Mouse (Mus musculus): ENCODE results near the gene Spaca4. TPM values are rescaled to one million over a fixed set of nuclear protein-coding genes. Genes with fewer than 3 reads are reported as not detected.
A peak's percentile ranks its signal among the peaks of the same experiment; 100 is the strongest.

The Spaca4 gene
- polyA plus RNA-seq, 1 experiment from 2014 or later: not detected

DNA sequence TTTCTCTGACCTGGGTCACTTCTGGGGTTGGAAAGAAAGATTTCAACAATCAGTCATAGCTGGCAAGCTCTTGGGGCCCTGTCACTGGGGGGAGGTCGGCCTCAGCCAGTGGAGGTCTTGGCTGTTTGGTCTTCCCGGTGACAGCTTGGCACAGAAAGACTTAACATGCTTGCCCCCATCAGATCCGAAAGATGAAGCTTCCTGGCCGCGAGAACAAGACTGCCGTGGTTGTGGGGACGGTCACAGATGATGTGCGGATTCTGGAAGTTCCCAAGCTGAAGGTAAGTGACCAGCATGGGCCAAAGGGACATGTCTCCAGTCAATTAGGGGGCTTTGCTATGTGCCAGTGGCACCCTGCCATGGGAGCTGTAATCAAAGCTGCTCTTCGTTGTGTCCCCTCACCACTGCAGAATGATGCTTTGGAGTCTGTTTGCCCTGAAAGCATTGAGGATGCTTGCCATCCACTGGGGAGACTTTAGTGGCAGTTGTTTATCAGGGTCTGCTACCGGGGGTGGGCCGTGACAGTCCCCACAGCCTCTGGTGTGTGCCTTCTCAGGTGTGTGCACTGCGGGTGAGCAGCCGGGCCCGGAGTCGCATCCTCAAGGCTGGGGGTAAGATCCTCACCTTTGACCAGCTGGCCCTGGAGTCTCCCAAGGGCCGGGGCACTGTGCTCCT is 5.7 kb downstream of the Spaca4 start:
- H3K27ac ChIP-seq (replicated peaks; ENCODE audit: low read depth, low read length): no peak overlapping the region
- no peak overlapping the region for H3K9ac ChIP-seq (replicated peaks; ENCODE audit: low read length)
- no peaks in the 10 kb centered on the region for H3K27me3 ChIP-seq (ENCODE audit: control insufficient read depth, insufficient read depth, low read length)
- peaks cover 7% of the 10 kb centered on the region for H3K4me1 ChIP-seq (ENCODE audit: control insufficient read depth, insufficient read depth, low read length)
- H3K9me3 ChIP-seq (replicated peaks; ENCODE audit: control insufficient read depth, low read length): no peaks in the 10 kb centered on the region
- ATAC-seq (replicated peaks; ENCODE audit: insufficient number of reproducible peaks, low FRiP score, low TSS enrichment, low read depth) (no peak), DNase-seq (ENCODE audit: low spot score) (no peak)
- H3K4me2 ChIP-seq (ENCODE audit: low read depth, low read length): no peak overlapping the region; the same call in 1 of the 2 replicates
- peak overlapping the region; percentile 87; the same call in 1 of the 2 replicates for H3K4me3 ChIP-seq (ENCODE audit: low read depth, low read length)
- WGBS: 93% methylated on average over 15 of the region's 16 CpGs
- H3K36me3 ChIP-seq (replicated peaks; ENCODE audit: control insufficient read depth, insufficient read depth, low read depth, low read length): peaks cover 24% of the 10 kb centered on the region

DNA sequence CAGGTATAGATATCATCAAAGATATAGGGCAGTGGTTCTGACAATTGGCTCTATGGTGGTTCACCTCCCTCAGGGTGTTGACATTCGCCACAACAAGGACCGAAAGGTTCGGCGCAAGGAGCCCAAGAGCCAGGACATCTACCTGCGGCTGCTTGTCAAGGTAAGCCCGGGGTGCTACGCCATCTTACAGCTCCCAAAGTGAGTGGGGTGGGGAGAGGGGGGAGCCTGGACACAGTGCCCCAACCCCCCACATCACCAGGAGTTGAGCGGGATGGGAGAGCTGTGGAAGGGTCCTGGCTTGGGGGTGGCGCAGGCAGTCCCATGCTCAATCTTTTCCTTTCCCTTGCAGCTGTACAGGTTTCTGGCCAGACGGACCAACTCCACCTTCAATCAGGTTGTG is 6.4 kb downstream of the Spaca4 start:
- H3K9ac ChIP-seq (replicated peaks; ENCODE audit: low read length): peak overlapping the region; percentile 95
- H3K27me3 ChIP-seq (ENCODE audit: control insufficient read depth, insufficient read depth, low read length): no peaks in the 10 kb centered on the region
- ATAC-seq (replicated peaks; ENCODE audit: insufficient number of reproducible peaks, low FRiP score, low TSS enrichment, low read depth): no peak
- 79% methylated on average over 10 of the region's 10 CpGs for WGBS
- peaks cover 24% of the 10 kb centered on the region for H3K36me3 ChIP-seq (replicated peaks; ENCODE audit: control insufficient read depth, insufficient read depth, low read depth, low read length)
- H3K4me1 ChIP-seq (ENCODE audit: control insufficient read depth, insufficient read depth, low read length): peaks cover 7% of the 10 kb centered on the region
- no peaks in the 10 kb centered on the region for H3K9me3 ChIP-seq (replicated peaks; ENCODE audit: control insufficient read depth, low read length)
- H3K4me2 ChIP-seq (ENCODE audit: low read depth, low read length): peak overlapping the region; percentile 64
- peak overlapping the region; percentile 87 for H3K4me3 ChIP-seq (ENCODE audit: low read depth, low read length)
- no peak overlapping the region for H3K27ac ChIP-seq (replicated peaks; ENCODE audit: low read depth, low read length)
- no peak for DNase-seq (ENCODE audit: low spot score)

DNA sequence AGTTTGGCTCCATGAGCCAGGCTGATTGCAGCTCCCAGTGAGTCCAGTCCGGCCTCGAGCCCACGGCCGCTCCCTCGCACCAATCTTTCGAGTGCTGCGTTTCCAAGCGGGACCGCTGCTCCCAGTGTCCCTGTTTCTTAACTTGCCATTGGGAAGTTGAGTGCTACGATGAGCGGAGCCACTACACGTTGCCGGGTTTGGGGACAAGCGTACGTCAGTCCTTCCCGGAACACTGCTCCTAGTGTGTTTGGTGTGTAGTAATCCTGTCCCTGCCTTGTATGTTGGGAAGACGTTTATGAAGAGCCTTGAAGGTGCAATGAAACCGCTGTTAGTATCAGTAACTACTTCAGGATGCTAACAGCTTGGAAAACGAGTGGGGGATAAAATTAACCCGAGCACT is 7.3 kb downstream of the Spaca4 start:
- peaks cover 10% of the 10 kb centered on the region for H3K4me1 ChIP-seq (ENCODE audit: control insufficient read depth, insufficient read depth, low read length)
- H3K27me3 ChIP-seq (ENCODE audit: control insufficient read depth, insufficient read depth, low read length): no peaks in the 10 kb centered on the region
- H3K36me3 ChIP-seq (replicated peaks; ENCODE audit: control insufficient read depth, insufficient read depth, low read depth, low read length): peaks cover 19% of the 10 kb centered on the region
- peak overlapping the region; percentile 64 for H3K4me2 ChIP-seq (ENCODE audit: low read depth, low read length)
- H3K9ac ChIP-seq (replicated peaks; ENCODE audit: low read length): peak overlapping the region; percentile 95
- peak overlapping the region; percentile 87 for H3K4me3 ChIP-seq (ENCODE audit: low read depth, low read length)
- DNase-seq (ENCODE audit: low spot score) (no peak), ATAC-seq (replicated peaks; ENCODE audit: insufficient number of reproducible peaks, low FRiP score, low TSS enrichment, low read depth) (no peak)
- under 1% methylated on average over 20 of the region's 20 CpGs for WGBS
- peak overlapping the region; percentile 70 for H3K27ac ChIP-seq (replicated peaks; ENCODE audit: low read depth, low read length)
- H3K9me3 ChIP-seq (replicated peaks; ENCODE audit: control insufficient read depth, low read length): no peaks in the 10 kb centered on the region

DNA sequence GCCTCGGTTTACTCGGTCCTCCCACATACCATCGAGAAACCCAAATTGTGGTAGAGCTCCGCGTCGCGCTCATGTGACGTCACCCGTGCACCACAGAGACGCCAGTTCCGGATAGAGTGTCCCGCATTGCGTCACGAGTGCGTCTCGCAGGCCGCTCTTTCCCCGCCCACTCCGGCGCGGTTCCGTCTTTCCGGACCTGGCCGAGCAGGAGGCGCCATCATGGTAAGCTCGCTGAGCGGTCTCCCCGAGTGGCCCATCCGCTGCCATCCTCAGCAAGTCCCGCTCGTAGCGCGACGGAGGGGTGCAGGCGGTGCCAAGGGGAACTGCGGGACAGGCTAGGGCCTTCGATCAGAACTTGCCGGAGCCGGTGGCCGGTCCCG is 7.7 kb downstream of the Spaca4 start, which contains the start of gene Sphk2:
Gene Sphk2, minus strand, starts transcription at position 85 of the 380 bp plus-strand sequence.
- DNase-seq (ENCODE audit: low spot score): peak; percentile 100
- peak within 1 kb of the TSS; percentile 87 for H3K4me3 ChIP-seq (ENCODE audit: low read depth, low read length)
- under 1% methylated on average over 41 of the region's 41 CpGs for WGBS
- peaks cover 20% of the 10 kb centered on the region for H3K36me3 ChIP-seq (replicated peaks; ENCODE audit: control insufficient read depth, insufficient read depth, low read depth, low read length)
- peaks cover 10% of the 10 kb centered on the region for H3K4me1 ChIP-seq (ENCODE audit: control insufficient read depth, insufficient read depth, low read length)
- peak; percentile 39 for ATAC-seq (replicated peaks; ENCODE audit: insufficient number of reproducible peaks, low FRiP score, low TSS enrichment, low read depth)
- H3K4me2 ChIP-seq (ENCODE audit: low read depth, low read length): peak within 1 kb of the TSS; percentile 71
- H3K9me3 ChIP-seq (replicated peaks; ENCODE audit: control insufficient read depth, low read length): no peaks in the 10 kb centered on the region
- H3K27ac ChIP-seq (replicated peaks; ENCODE audit: low read depth, low read length): peak within 1 kb of the TSS; percentile 70
- H3K27me3 ChIP-seq (ENCODE audit: control insufficient read depth, insufficient read depth, low read length): no peaks in the 10 kb centered on the region
- peak within 1 kb of the TSS; percentile 95 for H3K9ac ChIP-seq (replicated peaks; ENCODE audit: low read length)

GRCm38 (mm10) chr7:45716952-45717917 is 8.4 kb downstream of the Spaca4 start:
- H3K4me3 ChIP-seq (ENCODE audit: low read depth, low read length): peak overlapping the region; percentile 87
- peaks cover 10% of the 10 kb centered on the region for H3K4me1 ChIP-seq (ENCODE audit: control insufficient read depth, insufficient read depth, low read length)
- H3K36me3 ChIP-seq (replicated peaks; ENCODE audit: control insufficient read depth, insufficient read depth, low read depth, low read length): peaks cover 21% of the 10 kb centered on the region
- H3K27ac ChIP-seq (replicated peaks; ENCODE audit: low read depth, low read length): peak overlapping the region; percentile 48; the same call in 1 of the 2 replicates
- no peaks in the 10 kb centered on the region for H3K27me3 ChIP-seq (ENCODE audit: control insufficient read depth, insufficient read depth, low read length)
- peak overlapping the region; percentile 78 for H3K9ac ChIP-seq (replicated peaks; ENCODE audit: low read length)
- DNase-seq (ENCODE audit: low spot score): no peak
- H3K9me3 ChIP-seq (replicated peaks; ENCODE audit: control insufficient read depth, low read length): no peaks in the 10 kb centered on the region
- ATAC-seq (replicated peaks; ENCODE audit: insufficient number of reproducible peaks, low FRiP score, low TSS enrichment, low read depth): peak; percentile 19
- WGBS: 12% methylated on average over 31 of the region's 31 CpGs
- peak overlapping the region; percentile 71 for H3K4me2 ChIP-seq (ENCODE audit: low read depth, low read length)

DNA sequence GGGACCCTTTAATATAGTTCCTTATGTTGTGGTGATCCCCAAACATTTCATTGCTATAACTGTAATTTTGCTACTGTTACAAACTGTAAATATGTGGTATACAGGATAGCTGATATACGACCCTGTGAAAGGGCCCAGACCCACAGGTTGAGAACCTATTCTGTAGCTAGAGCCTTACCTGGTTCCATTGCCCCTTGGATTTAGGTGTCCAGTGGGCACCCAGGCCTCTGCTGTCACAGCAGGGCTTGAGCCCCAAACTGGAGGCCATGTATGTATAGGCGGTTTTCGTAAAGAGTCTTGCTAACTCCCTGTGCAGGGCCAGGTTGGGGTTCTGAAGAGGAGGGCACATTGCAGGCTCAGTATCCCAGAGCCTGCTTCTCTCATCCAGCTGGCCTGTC is 9.2 kb downstream of the Spaca4 start:
- no peak for DNase-seq (ENCODE audit: low spot score)
- WGBS: 81% methylated on average over 3 of the region's 3 CpGs

DNA sequence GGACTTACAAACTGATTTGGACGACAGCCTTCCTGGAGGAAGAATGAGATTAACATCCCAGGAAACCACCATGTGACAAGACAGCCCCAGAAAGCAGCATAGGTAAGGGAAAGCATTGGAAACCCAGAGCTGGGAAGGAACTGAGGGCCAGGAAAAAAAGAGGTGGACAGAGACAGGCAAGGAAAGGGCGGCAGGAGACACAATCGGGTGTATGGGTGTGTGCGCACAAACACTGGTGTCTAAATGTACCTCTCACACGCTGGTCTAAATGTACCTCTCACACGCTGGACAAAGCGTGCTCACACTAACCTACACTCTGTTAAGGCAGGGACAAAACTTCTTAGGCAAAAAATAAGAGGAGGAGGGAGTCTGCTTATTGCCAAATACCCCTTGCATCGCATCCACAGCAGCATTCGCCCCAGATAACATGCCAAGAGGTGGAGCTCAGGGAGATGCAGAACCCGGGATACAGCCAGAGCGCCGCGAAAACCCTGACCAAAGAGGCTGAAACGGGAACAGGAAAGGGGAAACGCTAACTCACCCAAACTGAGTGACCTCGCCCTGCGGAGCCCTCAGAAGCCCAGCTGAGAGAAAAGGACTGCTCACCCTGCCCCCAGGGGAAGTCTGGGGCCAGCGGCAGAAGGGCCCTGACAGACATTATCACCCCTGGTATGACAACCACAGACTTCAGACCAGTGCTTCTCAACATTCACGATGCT is 9.7 kb downstream of the Spaca4 start:
- H3K36me3 ChIP-seq (replicated peaks; ENCODE audit: control insufficient read depth, insufficient read depth, low read depth, low read length): peaks cover 21% of the 10 kb centered on the region
- DNase-seq (ENCODE audit: low spot score) (no peak), ATAC-seq (replicated peaks; ENCODE audit: insufficient number of reproducible peaks, low FRiP score, low TSS enrichment, low read depth) (no peak)
- no peaks in the 10 kb centered on the region for H3K27me3 ChIP-seq (ENCODE audit: control insufficient read depth, insufficient read depth, low read length)
- 85% methylated on average over 19 of the region's 19 CpGs for WGBS
- H3K4me2 ChIP-seq (ENCODE audit: low read depth, low read length): peak overlapping the region; percentile 19
- no peak overlapping the region for H3K27ac ChIP-seq (replicated peaks; ENCODE audit: low read depth, low read length)
- no peaks in the 10 kb centered on the region for H3K9me3 ChIP-seq (replicated peaks; ENCODE audit: control insufficient read depth, low read length)
- H3K4me1 ChIP-seq (ENCODE audit: control insufficient read depth, insufficient read depth, low read length): peaks cover 10% of the 10 kb centered on the region
- peak overlapping the region; percentile 5 for H3K9ac ChIP-seq (replicated peaks; ENCODE audit: low read length)
- H3K4me3 ChIP-seq (ENCODE audit: low read depth, low read length): no peak overlapping the region

More for the DNA sequence above, 9.2 kb downstream of the Spaca4 start:
- H3K27me3 ChIP-seq (ENCODE audit: control insufficient read depth, insufficient read depth, low read length): no peaks in the 10 kb centered on the region
- H3K4me2 ChIP-seq (ENCODE audit: low read depth, low read length): peak overlapping the region; percentile 71
- peaks cover 24% of the 10 kb centered on the region for H3K36me3 ChIP-seq (replicated peaks; ENCODE audit: control insufficient read depth, insufficient read depth, low read depth, low read length)
- ATAC-seq (replicated peaks; ENCODE audit: insufficient number of reproducible peaks, low FRiP score, low TSS enrichment, low read depth): no peak
- peaks cover 10% of the 10 kb centered on the region for H3K4me1 ChIP-seq (ENCODE audit: control insufficient read depth, insufficient read depth, low read length)
- H3K4me3 ChIP-seq (ENCODE audit: low read depth, low read length): peak overlapping the region; percentile 87
- no peaks in the 10 kb centered on the region for H3K9me3 ChIP-seq (replicated peaks; ENCODE audit: control insufficient read depth, low read length)
- no peak overlapping the region; the same call in 1 of the 2 replicates for H3K9ac ChIP-seq (replicated peaks; ENCODE audit: low read length)
- H3K27ac ChIP-seq (replicated peaks; ENCODE audit: low read depth, low read length): no peak overlapping the region
